Mouse (Mus musculus) gastrocnemius, adult 18-20 months (tissue): ENCODE results near the gene Myh1. TPM values are rescaled to one million over a fixed set of nuclear protein-coding genes. Genes with fewer than 3 reads are reported as not detected.

Source experiments
- DNase-seq: peaks from one replicate; pipeline ENCODE4 v3.0.0; 2021; ENCODE audit warnings: low spot score
- long read RNA-seq, 2 experiments: library from polyadenylated mRNA; stranded (forward); transcript quantifications; one replicate each; pipeline ENCODE4 v2.0.0; 2021
- total RNA-seq, 2 experiments: library from RNA; stranded (reverse); gene quantifications; 2 replicates each; pipeline ENCODE4 v1.2.3; 2021

Myh1 gene
- 1,000 to 10,000 TPM; 2,776 to 3,903 TPM for total RNA-seq
- long read RNA-seq, experiment 1, full-length matches to known transcripts = 1,132 of 1,678 reads
- long read RNA-seq, experiment 1, partial matches to known transcripts = 487 of 1,678 reads
- long read RNA-seq, experiment 1, other reads (novel, unspliced or antisense) = 59 of 1,678 reads
- long read RNA-seq, experiment 2, full-length matches to known transcripts = 928 of 1,520 reads
- long read RNA-seq, experiment 2, partial matches to known transcripts = 553 of 1,520 reads
- long read RNA-seq, experiment 2, other reads (novel, unspliced or antisense) = 39 of 1,520 reads

- no peak for DNase-seq
These were observed at the start of gene Myh1 for GRCm38 (mm10) chr11:67199752-67200151. Myh1 (plus strand) TSS chr11:67200052.

DNA sequence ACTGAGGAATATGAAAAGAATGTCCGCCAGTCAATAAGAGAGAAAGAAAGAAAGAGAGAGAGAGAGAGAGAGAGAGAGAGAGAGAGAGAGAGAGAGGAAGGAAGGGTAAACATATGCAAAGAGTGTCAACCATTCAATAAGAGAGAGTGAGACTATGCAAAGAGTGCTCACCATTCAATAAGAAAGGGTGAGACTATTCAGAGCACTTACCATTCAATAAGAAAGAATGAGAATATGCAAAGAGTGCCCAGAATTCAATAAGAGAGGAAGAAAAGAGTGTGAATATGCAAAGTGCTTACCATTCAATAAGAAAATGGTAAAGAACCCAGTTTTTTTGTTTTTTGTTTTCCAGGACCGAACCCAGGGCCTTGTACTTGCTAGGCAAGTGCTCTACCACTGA lies 49.6 kb upstream of the Myh1 start:
- DNase-seq = no peak

DNA sequence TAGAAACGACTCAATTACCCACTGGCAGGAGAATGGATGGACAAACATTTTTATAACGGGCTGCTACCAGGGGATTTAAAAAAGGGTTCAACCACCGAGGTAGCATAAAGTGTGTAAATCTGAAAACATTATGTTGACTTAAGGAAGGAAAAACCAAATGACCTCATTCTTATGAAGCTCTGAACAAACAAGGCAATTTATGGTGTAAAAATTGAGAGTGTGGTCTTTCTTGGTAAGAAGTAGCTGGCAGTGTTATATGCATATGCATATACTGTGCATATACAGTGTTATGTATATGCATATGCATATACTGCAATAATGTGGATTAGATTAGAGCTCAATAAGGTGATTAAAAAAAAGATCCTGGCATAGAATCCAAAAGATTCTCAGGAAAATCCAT lies 48.7 kb upstream of the Myh1 start:
- no peak for DNase-seq

DNA sequence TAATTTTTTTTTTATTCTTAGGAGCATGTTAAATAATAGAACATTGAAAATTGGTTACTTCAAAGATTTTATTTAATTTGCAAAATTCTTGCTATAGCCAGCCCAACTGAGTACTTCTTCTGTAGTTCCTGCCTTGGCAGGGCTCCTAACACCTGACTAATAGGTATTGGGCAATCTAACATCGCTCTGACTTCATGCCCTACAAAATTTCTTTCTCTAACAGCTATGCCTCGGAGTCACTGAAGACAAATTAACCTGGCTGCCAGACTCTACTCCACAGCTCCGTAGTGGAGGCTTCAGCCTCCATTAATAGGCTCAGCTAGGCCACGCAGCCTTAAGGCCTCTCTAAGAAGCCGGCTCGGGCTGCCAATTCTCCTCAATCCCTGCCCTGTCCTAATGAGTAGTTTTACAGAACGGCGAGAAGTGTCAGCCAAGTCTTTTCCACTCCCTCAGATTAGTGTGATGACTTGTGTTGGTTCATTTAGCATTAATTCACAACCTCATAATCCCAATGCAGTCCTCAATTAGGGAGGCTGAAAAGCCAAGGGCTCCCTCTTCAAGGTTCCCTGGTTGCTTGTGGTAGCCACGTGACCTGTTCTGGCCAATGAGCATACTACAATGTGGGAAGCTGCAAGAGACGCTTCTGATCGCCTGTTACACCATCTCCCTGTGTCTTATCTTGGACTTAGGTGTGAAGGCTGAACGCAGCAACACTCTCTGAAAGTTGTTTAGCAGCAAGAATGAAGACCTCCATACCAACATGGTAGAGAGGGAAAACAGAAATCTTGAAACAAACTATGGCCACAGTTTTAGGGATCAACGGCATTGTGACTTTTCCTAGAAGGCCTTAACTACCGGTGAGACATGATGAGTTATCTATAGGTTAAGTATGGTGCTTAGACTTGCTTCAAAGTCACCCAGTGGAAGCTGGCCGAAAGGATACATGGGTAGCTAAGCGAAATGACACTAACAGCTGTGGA lies 47.9 kb upstream of the Myh1 start:
- no peak for DNase-seq

DNA sequence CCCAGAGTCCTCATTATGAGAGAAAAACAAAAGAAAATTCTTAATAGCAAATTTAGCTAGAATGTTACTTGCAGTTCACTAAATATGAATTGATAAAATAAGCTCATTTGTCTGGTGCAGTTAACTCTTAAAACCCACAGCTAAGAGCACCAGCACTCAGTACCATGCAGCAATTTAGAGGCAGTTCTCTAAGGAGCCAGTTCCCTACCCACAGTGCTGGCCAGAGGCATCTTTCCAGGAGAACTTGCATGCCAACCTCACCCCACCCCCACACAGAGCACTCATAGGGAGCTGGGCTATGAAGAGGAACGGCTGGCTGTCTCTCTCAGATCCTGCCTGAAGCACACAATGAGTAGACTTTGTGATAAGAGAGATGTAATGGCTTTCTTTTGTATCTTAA lies 46.7 kb upstream of the Myh1 start:
- peak; percentile 70 for DNase-seq

GRCm38 (mm10) chr11:67153843-67154242 lies 46.0 kb upstream of the Myh1 start:
- DNase-seq = no peak

- DNase-seq = no peak
These were observed 44.2 kb upstream of the Myh1 start for GRCm38 (mm10) chr11:67155650-67156049.

DNA sequence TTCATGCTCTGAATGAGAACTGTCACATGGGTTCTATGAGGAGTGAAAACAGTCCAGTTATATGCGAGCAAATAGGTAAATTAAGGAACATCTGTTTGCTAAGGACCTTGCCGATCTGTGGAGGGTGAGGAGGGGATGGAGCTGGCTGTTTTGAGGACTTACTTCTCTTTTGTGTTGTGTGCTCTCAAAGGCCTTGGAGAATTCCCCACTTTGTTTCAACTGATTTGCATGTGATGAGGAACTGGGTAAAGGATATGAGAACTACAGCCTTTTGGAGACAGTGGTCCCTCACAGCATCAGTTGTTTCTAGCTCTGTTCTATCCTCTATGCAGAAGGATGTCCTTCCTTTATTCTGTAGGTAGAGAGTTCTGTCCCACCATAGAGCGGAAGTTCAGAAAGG lies 39.7 kb upstream of the Myh1 start:
- no peak for DNase-seq

DNA sequence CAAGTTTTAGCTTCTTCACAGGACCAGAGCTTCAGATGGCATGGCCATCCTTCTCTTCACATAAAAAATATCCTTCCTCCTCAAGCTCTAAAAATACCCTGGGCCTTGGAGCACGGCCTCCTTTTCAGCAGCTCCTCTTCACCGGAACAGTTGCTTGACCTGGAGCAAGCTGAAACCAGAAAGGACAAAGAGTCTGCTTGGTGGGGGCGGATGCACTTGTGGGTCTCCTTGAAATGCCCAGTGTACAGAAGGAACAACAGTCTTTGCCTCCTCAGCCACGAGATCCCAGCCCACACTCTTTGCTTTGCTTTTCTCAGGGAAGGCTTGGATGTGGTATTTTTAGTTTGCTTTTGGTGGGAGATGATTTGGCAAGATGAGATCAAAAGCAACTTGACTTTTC lies 36.2 kb upstream of the Myh1 start:
- peak; percentile 38 for DNase-seq

- DNase-seq = no peak
These were observed 35.0 kb upstream of the Myh1 start for GRCm38 (mm10) chr11:67164851-67165250.

DNA sequence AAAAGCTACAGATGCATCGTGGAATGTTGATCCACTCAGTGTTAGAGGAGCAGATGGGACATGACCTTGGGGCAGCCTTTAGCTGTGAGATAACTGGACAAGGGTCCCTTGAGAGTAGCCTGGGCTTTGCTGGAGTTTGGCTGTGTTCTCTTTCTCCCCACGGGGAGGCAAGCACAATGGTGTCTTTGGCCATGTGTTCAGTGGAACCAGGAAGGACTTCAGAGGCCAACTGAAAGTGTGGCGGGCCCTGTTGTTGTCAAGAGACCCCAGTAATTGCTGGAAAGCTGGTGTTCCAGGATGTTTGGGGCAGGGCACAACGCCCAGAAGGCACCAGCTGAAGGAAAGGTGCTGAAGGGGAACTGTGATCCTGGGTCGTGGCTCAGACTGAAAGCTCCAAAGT lies 30.6 kb upstream of the Myh1 start:
- DNase-seq = no peak

- DNase-seq = no peak
These were observed 29.1 kb upstream of the Myh1 start, which contains the start of gene Myh2 for GRCm38 (mm10) chr11:67170727-67171126. Myh2 (plus strand) TSS chr11:67171027.

DNA sequence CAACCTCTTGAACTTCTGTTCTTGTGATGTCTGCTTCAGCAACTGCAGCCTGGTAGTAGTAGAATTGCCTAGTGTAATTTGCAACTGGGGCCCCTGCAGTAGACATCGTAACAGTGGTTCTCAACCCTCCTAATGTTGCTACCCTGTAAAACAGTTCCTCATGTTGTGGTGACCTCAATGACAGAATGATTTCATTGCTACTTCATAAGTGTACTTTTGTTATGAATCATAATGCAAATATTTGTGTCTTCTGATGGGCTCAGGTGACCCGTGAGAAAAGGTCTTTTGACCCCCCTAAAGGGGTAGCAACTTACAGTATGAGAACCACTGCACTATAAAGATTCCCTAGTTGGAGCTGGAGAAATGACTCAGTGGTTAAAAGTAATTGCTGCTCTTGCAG lies 27.4 kb upstream of the Myh1 start:
- no peak for DNase-seq

- DNase-seq = no peak
These were observed 23.5 kb upstream of the Myh1 start for GRCm38 (mm10) chr11:67176376-67176775.

- DNase-seq = no peak
These were observed 9.5 kb upstream of the Myh1 start for GRCm38 (mm10) chr11:67190316-67190715.

- DNase-seq = no peak
These were observed 9.0 kb upstream of the Myh1 start for GRCm38 (mm10) chr11:67190814-67191213.

DNA sequence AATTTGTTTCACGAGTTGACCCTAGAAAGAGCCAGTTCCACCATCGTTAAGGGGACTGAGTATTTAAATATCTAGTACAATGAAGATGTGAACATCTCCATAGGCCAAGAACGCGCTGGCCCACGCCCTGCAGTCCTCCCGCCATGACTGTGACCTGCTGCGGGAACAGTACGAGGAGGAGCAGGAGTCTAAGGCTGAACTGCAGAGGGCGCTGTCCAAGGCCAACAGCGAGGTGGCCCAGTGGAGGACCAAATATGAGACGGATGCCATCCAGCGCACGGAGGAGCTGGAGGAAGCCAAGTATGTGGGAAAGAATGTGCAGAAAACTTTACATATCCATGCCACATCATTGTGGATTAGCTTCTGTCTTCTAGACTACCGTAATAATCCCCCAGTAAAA lies 8.4 kb upstream of the Myh1 start:
- no peak for DNase-seq

GRCm38 (mm10) chr11:67199321-67199720 lies 531 bp upstream of the Myh1 start:
- no peak for DNase-seq

- peak; percentile 63 for DNase-seq
These were observed 4.9 kb downstream of the Myh1 start for GRCm38 (mm10) chr11:67204766-67205165.

- no peak for DNase-seq
These were observed 22.0 kb downstream of the Myh1 start for GRCm38 (mm10) chr11:67221803-67222202.

- no peak for DNase-seq
These were observed 24.6 kb downstream of the Myh1 start for GRCm38 (mm10) chr11:67224466-67224865.

GRCm38 (mm10) chr11:67228731-67229130 lies 28.9 kb downstream of the Myh1 start:
- no peak for DNase-seq

- DNase-seq = no peak
These were observed 29.3 kb downstream of the Myh1 start for GRCm38 (mm10) chr11:67229166-67229565.
